Mouse (Mus musculus): ENCODE measurements around the gene Mmp24.
"Not testable (repeated sequence)": the region's sequence is repeated elsewhere in the genome, so short reads cannot be mapped to it uniquely, and the experiment has no call there.

The Mmp24 gene

DNA sequence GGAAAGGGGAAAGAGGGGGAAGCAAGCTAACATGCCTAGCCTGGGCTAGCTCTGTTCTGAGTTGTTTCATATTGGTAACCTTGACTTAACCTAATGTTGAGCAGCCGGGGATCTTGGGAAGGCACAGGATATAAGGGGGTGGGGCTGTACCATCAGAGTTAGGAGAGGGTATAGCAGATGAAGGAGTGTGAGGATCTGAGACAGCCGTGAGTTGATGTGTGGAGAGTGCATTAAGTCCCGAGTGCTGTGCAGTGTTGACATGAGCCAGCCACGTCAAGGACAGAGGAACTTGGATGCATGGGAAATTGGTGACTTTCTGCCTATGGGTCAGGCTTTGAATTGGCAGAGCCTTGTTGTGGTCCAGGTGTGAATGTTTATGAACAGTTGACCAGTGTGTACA lies 37.5 kb downstream of the Mmp24 start:
- DNase-seq (ENCODE audit: low read depth, low spot score) = no peak

DNA sequence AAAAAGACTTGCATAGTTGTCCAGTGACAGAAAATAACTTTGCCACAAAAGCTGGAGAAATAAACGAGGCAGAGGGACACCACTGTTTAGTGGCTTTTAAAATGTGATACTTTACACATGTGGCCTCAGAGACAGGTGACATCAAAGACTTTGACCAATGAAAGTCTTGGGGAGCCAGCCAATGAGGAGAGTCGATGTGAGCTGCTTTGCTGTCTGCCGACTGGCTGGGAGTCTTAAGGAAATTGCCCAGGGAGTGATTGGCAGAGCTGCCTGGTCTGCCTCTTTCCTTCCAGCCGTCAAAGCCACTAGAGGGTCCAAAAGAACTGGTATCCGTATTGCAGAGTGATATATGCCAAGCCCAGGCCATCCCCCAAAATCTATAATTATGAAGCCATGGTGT lies 39.7 kb downstream of the Mmp24 start:
- DNase-seq (ENCODE audit: low read depth, low spot score) = no peak

DNA sequence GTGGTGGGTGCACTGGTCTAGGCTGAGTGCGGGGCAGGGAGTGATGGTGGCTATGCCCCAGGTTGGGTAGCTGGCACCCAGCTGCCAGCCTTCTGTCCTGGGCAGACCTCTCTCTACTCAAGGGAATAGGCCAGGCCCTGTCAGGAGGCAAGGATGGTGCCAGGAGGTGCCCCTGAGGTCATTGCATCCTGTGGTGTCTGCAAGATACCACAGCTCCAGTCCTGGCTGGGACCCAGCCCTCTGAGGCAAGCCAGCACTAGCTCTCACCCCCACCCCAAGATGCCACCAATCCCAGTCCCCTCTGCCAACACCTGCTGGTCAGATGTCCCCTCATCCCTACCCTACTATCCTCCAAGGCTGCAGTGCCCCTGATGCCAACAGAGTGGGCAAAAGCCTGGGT lies 41.0 kb downstream of the Mmp24 start:
- no peak for DNase-seq (ENCODE audit: low read depth, low spot score)

GRCm38 (mm10) chr2:155817301-155818245 lies 42.4 kb downstream of the Mmp24 start:
- peak; percentile 45 for DNase-seq (ENCODE audit: low read depth, low spot score)

GRCm38 (mm10) chr2:155818596-155819391 lies 43.7 kb downstream of the Mmp24 start:
- DNase-seq (ENCODE audit: low read depth, low spot score) = peak; percentile 95

GRCm38 (mm10) chr2:155819392-155819448 lies 44.1 kb downstream of the Mmp24 start, which contains the start of gene BC029722:
Gene BC029722, minus strand, starts transcription at chr2:155819426.
- no peak for DNase-seq (ENCODE audit: low read depth, low spot score)

- no peak for DNase-seq (ENCODE audit: low read depth, low spot score)
Observed at GRCm38 (mm10) chr2:155819449-155820251, 44.5 kb downstream of the Mmp24 start.

GRCm38 (mm10) chr2:155820779-155821178 lies 45.6 kb downstream of the Mmp24 start:
- DNase-seq (ENCODE audit: low read depth, low spot score) = no peak

GRCm38 (mm10) chr2:155823722-155824121 lies 48.6 kb downstream of the Mmp24 start:
- no peak for DNase-seq (ENCODE audit: low read depth, low spot score)

- DNase-seq (ENCODE audit: low read depth, low spot score) = no peak
Observed at GRCm38 (mm10) chr2:155825904-155826629, 50.9 kb downstream of the Mmp24 start.

- peak; percentile 83 for DNase-seq (ENCODE audit: low read depth, low spot score)
Observed at GRCm38 (mm10) chr2:155826630-155827424, 51.7 kb downstream of the Mmp24 start, which contains the start of gene Eif6. Gene Eif6, minus strand, starts transcription at chr2:155826925.

DNA sequence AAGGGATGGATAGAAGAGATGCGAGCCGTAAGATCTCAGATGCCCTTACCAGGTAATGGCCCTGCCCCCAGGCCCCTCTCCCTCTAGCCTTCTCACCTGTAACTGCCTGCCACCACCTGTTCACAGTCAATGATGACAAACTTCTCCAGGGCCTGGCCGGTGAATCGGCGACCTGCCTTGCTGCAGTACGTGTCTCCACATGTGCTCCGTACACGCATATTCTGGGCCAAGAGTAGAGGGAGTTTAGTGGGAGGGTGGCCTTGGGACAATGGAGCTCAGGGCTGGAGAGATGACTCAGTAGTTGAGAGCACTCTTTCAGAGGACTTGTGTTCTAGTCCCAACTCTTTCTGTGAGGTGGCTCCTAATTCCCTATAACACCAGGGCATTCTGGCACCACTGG lies 55.7 kb downstream of the Mmp24 start:
- DNase-seq (ENCODE audit: low read depth, low spot score) = no peak

GRCm38 (mm10) chr2:155831302-155831701 lies 56.2 kb downstream of the Mmp24 start:
- no peak for DNase-seq (ENCODE audit: low read depth, low spot score)

GRCm38 (mm10) chr2:155832087-155832486 lies 56.9 kb downstream of the Mmp24 start:
- DNase-seq (ENCODE audit: low read depth, low spot score) = not testable (repeated sequence)

DNA sequence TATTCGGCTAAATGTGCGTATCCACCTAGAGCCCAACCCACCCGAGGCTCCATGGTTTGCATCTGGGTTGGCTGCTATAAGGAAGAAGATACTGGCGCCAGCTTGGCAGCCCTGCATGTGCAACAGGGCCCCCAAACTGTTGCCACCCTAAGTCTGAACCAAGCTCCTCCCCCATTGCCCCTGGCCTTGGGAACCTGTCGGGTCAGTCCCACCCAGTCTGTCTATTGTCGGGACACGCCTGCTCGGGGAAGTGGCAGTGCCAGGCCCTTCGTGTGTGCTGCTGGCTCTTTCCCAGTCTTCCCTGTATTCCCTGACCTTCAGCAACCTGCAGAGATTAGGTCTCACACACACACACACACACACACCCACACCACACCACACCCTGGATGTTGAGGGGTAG lies 59.6 kb downstream of the Mmp24 start, which contains the start of gene Fam83c:
Gene Fam83c (minus strand): TSS at position 123 of the 400 bp plus-strand sequence.
- no peak for DNase-seq (ENCODE audit: low read depth, low spot score)

- no peak for DNase-seq (ENCODE audit: low read depth, low spot score)
Observed at GRCm38 (mm10) chr2:155837961-155838360, 62.8 kb downstream of the Mmp24 start.

GRCm38 (mm10) chr2:155838961-155839360 lies 63.8 kb downstream of the Mmp24 start:
- DNase-seq (ENCODE audit: low read depth, low spot score) = no peak

GRCm38 (mm10) chr2:155846930-155847329 lies 71.8 kb downstream of the Mmp24 start:
- DNase-seq (ENCODE audit: low read depth, low spot score) = no peak

GRCm38 (mm10) chr2:155848291-155848690 lies 73.1 kb downstream of the Mmp24 start:
- DNase-seq (ENCODE audit: low read depth, low spot score) = peak; percentile 77

GRCm38 (mm10) chr2:155849464-155849863 lies 74.3 kb downstream of the Mmp24 start:
- DNase-seq (ENCODE audit: low read depth, low spot score) = no peak

DNA sequence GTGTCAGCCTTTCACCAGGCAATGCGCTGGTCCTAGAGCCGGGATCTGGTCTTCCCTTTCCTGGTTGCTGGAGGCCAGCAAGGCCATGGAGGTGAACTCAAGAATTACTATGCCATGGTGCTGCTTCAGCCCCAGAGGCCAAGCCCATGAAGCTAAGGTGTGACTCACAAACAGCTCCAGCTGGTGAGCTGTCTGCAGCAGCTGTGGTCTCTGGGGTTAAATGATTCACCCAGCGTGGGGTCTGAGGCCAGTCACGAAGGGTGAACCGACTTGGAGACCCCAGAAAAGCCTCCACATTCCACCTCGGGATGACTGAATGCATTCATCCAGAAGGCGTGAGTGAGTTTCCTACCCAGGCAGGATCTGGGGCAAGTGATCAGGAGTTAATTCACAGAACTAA lies 75.0 kb downstream of the Mmp24 start:
- no peak for DNase-seq (ENCODE audit: low read depth, low spot score)

All from skeletal muscle tissue, adult 2 months (tissue).